Mouse (Mus musculus) inflammation-experienced regulatory T-cells (primary cell): ENCODE measurements around the gene Cgrrf1. TPM values are rescaled to one million over a fixed set of nuclear protein-coding genes. Genes with fewer than 3 reads are reported as not detected.

Experiments used
- polyA plus RNA-seq, 2 experiments: library from polyadenylated mRNA; unstranded; fragments of 100-300 nt; shearing (Covaris generic); gene quantifications; one replicate each; pipeline ENCODE4 v1.2.1; 2017

Cgrrf1 gene
- 10 to 100 TPM; 12.5 to 16.4 TPM for polyA plus RNA-seq

GRCm38 (mm10) chr14:46831837-46832333 lies at the start of gene Cgrrf1:
TSS of gene Cgrrf1 (plus strand) at chr14:46832125.

DNA sequence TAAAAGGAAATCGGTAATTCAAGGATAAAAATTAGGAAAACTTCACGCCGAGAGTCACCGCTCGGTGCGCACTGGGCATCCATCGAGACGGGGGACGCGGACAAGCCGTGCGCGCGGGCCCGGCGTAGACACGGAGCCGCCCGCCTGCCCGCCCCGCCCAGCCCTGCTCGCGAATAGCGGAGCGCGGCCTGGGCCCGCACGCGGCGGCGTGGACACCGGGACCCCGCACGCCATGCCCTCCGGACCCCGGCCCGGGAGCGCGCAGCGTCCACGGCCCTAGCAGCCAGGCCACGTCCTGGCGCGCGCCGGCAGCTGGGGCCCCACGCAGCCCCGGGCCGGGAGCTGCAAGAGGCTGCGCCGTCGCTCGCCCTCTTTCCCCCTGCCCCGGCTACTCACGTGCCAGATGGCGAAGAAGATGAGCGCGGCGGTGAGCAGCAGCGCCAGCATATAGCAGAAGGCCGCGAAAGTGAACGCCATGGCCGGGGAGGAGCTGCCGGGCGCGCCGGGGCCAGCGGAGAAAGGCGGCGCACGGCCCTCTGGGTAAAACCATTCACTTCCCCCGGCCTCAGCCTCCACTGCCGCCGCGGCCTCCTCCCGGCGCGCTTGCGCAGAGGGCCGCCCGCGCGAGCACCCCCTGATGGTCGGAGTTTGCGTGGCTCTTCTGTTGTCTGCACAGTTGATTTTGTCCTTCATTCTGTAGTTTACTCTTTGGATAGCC lies 44.0 kb upstream of the Cgrrf1 start, which contains the start of gene Cnih1:
Gene Cnih1, minus strand, starts transcription at position 625 of the 718 bp plus-strand sequence.

DNA sequence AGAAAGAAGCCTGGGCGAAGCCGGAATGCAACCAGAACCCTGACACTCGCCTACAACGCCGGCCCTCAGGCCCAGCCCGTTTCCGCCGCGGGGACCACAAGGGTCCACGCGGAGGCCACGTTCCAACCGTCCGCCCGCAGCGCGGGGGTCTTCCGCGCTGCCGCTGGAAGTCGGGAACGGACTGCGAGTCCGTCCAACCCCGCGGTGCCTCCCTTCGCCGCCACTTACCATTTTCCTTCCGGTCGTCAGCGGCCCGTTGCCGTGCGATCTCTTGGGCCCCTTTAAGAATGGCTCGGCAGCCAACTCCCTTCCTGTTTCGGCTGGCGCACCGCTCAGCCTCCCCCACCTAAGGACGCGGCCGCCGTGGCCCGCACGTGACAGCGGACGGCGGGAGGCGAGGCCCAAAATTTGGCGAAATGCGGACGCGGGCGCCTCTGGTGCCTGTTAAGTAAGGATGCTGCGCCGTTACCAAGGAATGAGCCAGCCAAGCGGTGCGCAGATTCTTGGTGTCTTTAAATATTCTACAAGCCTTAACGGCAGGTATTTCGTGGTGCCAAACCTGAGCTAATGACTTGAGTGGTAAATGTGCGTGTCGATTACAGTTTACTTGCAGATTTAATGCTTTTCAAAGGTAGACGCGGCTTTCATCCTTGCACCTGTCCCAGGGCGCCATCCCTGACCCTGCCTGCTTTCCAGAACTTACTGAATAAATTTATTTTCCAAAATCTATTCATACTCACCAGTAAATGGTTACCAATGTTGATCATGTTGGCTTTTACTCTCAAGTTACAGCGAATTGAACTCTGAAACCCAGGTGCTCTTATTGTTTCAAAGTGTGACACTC lies 9.8 kb upstream of the Cgrrf1 start, which contains the start of gene Gmfb:
Gene Gmfb, minus strand, starts transcription at position 370 of the 844 bp plus-strand sequence.

DNA sequence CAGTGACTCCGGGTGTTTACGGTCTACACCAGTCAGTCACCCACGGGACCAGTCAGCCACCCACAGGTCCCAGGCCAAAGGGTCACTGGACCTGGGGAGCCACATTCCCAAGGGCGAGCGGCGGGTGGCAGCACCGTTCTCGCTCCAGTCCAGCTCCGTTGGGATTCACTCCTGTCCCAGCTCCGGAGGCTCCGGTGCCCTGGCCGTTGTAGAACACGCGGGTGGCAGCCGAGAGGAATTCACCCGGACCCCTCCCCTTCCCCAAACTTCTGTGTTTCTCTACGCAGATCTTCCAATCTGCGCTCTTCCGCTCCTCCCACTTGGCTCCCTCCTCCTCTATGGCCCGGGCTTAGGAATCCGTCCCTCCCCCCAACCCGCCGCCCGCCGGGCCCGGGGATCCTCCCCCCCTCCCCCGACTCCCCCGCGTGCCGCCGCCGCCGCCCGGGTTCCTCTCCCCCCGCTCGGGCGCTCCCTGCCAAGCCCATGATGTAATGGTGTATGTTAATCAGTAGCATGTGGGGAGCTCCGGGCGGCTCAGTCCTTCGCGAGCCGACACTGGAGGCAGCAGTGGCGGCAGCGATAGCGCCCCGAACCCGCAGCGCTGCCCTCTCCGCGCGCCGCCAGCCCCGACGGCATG lies 50.6 kb downstream of the Cgrrf1 start, which contains the start of gene Samd4:
Gene Samd4, plus strand, starts transcription at position 424 of the 637 bp plus-strand sequence.

Other genes with a start within 250 kb of the Cgrrf1 start
- 1 to 10 TPM in 1 of 2 experiments, under 1 TPM in 1; 0.53 to 2.0 TPM for gene Cdkn3, start 71.6 kb upstream of the Cgrrf1 start, polyA plus RNA-seq
- gene Cnih1, start 43.7 kb upstream of the Cgrrf1 start, polyA plus RNA-seq, result 10 to 100 TPM; 68.6 to 75.2 TPM
- gene Gmfb, start 9.9 kb upstream of the Cgrrf1 start, polyA plus RNA-seq, result 10 to 100 TPM; 66.3 to 83.3 TPM
- under 1 TPM; 0.12 to 0.42 TPM for gene Samd4, start 50.7 kb downstream of the Cgrrf1 start, polyA plus RNA-seq